Mouse (Mus musculus) C2C12 (cell line): Measurements from ENCODE around the gene Gsx1.

Experiments used
- CEBPB ChIP-seq: IDR thresholded peaks from one replicate; pipeline ENCODE4 v1.6.1; 2011; ENCODE audit warnings: low read depth, mild to moderate bottlenecking, control low read depth, moderate library complexity
- CTCF ChIP-seq: IDR thresholded peaks from one replicate; pipeline ENCODE4 v1.5.1; 2011; ENCODE audit not compliant: control insufficient read depth, insufficient read depth, insufficient read length
- MAX ChIP-seq: IDR thresholded peaks from one replicate; pipeline ENCODE4 v1.6.1; 2011; ENCODE audit warnings: mild to moderate bottlenecking, control low read depth
- MYOD1 ChIP-seq: IDR thresholded peaks from one replicate; pipeline ENCODE4 v1.6.1; 2011; ENCODE audit warnings: low read depth; ENCODE audit not compliant: control insufficient read depth, insufficient read length
- USF1 ChIP-seq: IDR thresholded peaks from one replicate; pipeline ENCODE4 v1.6.1; 2011; ENCODE audit warnings: low read depth, mild to moderate bottlenecking, control low read depth, moderate library complexity

- TF ChIP-seq CTCF: no peak
- TF ChIP-seq USF1: no peak
- no peak for TF ChIP-seq MAX
- no peak for TF ChIP-seq CEBPB
- no peak for TF ChIP-seq MYOD1
Observed at GRCm38 (mm10) chr5:147159792-147160191, 28.7 kb upstream of the Gsx1 start.
